Mouse (Mus musculus) neutrophil, adult 5-6 weeks (primary cell): ENCODE results near the gene Bmpr1b. TPM values are rescaled to one million over a fixed set of nuclear protein-coding genes. Genes with fewer than 3 reads are reported as not detected.

Source experiments
- ATAC-seq: fragments of 151-379, 151-347 bp; 2 replicates; pipeline ENCODE4 v1.8.0; 2017; ENCODE audit warnings: mild to moderate bottlenecking, moderate TSS enrichment; ENCODE audit not compliant: insufficient number of reproducible peaks, poor library complexity, low FRiP score, severe bottlenecking; ENCODE audit errors: extremely low read depth
- total RNA-seq: library from RNA; stranded (forward); fragments of 200-1000 nt; gene quantifications from 2 replicates; pipeline ENCODE4 v1.2.3, GENCODE M21; 2017

Bmpr1b gene
- total RNA-seq, 1 experiment from 2014 or later, result not detected

- ATAC-seq, result no peak
Measured at GRCm38 (mm10) chr3:142120795-142121194, 48.4 kb downstream of the Bmpr1b start.

- ATAC-seq, result no peak
Measured at GRCm38 (mm10) chr3:142114762-142115316, 54.4 kb downstream of the Bmpr1b start.

- no peak for ATAC-seq
Measured at GRCm38 (mm10) chr3:142114190-142114589, 55.0 kb downstream of the Bmpr1b start.

- ATAC-seq, result no peak
Measured at GRCm38 (mm10) chr3:142113208-142113607, 56.0 kb downstream of the Bmpr1b start.

- ATAC-seq, result no peak
Measured at GRCm38 (mm10) chr3:142106227-142106626, 63.0 kb downstream of the Bmpr1b start.

- ATAC-seq, result no peak
Measured at GRCm38 (mm10) chr3:142104027-142104805, 65.0 kb downstream of the Bmpr1b start.

- no peak for ATAC-seq
Measured at GRCm38 (mm10) chr3:142103622-142104021, 65.6 kb downstream of the Bmpr1b start.

- ATAC-seq, result no peak
Measured at GRCm38 (mm10) chr3:142099151-142099550, 70.1 kb downstream of the Bmpr1b start.

GRCm38 (mm10) chr3:142094049-142094448 is 75.2 kb downstream of the Bmpr1b start:
- ATAC-seq, result no peak

GRCm38 (mm10) chr3:142089684-142090083 is 79.5 kb downstream of the Bmpr1b start:
- ATAC-seq, result no peak

- ATAC-seq, result no peak
Measured at GRCm38 (mm10) chr3:142085938-142086337, 83.3 kb downstream of the Bmpr1b start.

- no peak for ATAC-seq
Measured at GRCm38 (mm10) chr3:142084091-142084490, 85.1 kb downstream of the Bmpr1b start.

GRCm38 (mm10) chr3:142077723-142078302 is 91.4 kb downstream of the Bmpr1b start:
- no peak for ATAC-seq

GRCm38 (mm10) chr3:142071601-142072000 is 97.6 kb downstream of the Bmpr1b start:
- ATAC-seq, result no peak

GRCm38 (mm10) chr3:142066792-142067346 is 102.4 kb downstream of the Bmpr1b start:
- no peak for ATAC-seq

- no peak for ATAC-seq
Measured at GRCm38 (mm10) chr3:142065111-142065510, 104.1 kb downstream of the Bmpr1b start.

- no peak for ATAC-seq
Measured at GRCm38 (mm10) chr3:142063536-142064226, 105.5 kb downstream of the Bmpr1b start.

GRCm38 (mm10) chr3:142061267-142061666 is 108.0 kb downstream of the Bmpr1b start:
- no peak for ATAC-seq

- ATAC-seq, result no peak
Measured at GRCm38 (mm10) chr3:142059890-142060289, 109.3 kb downstream of the Bmpr1b start.
